Mouse (Mus musculus) hematopoietic stem cell, adult 5-6 weeks (primary cell): ENCODE results near the gene P3h4. TPM values are rescaled to one million over a fixed set of nuclear protein-coding genes. Genes with fewer than 3 reads are reported as not detected.

Experiments
- ATAC-seq, 2 experiments: fragments of 125-278 bp in 1 of 2; replicated peaks in 1 of 2; 2 replicates each; pipeline ENCODE4 v1.8.0; 2016 to 2017; ENCODE audit warnings: inconsistent platforms in 2 of 2, mild to moderate bottlenecking in 2 of 2, moderate number of reproducible peaks in 2 of 2, low read depth in 1 of 2, moderate TSS enrichment in 1 of 2; ENCODE audit not compliant: low FRiP score in 2 of 2, poor library complexity in 2 of 2, severe bottlenecking in 2 of 2, insufficient read depth in 1 of 2, low TSS enrichment in 1 of 2
- total RNA-seq: library from RNA; stranded (forward); fragments of 172-1452, 232-1000 nt; gene quantifications from 2 replicates; pipeline ENCODE4 v1.2.3, GENCODE M21; 2017

P3h4 gene
- total RNA-seq, 1 experiment from 2014 or later: 0.65 TPM

- no peak for ATAC-seq
These were observed 35.3 kb downstream of the P3h4 start for GRCm38 (mm10) chr11:100379311-100379710.

GRCm38 (mm10) chr11:100378446-100378845, 36.2 kb downstream of the P3h4 start:
- ATAC-seq: no peak

GRCm38 (mm10) chr11:100377989-100378388, 36.6 kb downstream of the P3h4 start:
- ATAC-seq: no peak

- no peak for ATAC-seq
These were observed 37.8 kb downstream of the P3h4 start for GRCm38 (mm10) chr11:100376746-100377389.

- no peak for ATAC-seq
These were observed 38.6 kb downstream of the P3h4 start for GRCm38 (mm10) chr11:100376005-100376404.

GRCm38 (mm10) chr11:100375127-100375526, 39.5 kb downstream of the P3h4 start:
- ATAC-seq: no peak

GRCm38 (mm10) chr11:100371981-100372558, 42.6 kb downstream of the P3h4 start:
- peak; percentile 27 to 55; a peak in 2 of 4 replicates for ATAC-seq

- no peak; a peak in 1 of 4 replicates for ATAC-seq
These were observed 44.8 kb downstream of the P3h4 start for GRCm38 (mm10) chr11:100369822-100370221.

- ATAC-seq: no peak
These were observed 45.5 kb downstream of the P3h4 start for GRCm38 (mm10) chr11:100369145-100369544.

- ATAC-seq: peak in 1 of 2 experiments; percentile 60; a peak in 2 of 4 replicates
These were observed 51.6 kb downstream of the P3h4 start for GRCm38 (mm10) chr11:100362979-100363562.

- peak; percentile 58 to 74; a peak in 3 of 4 replicates for ATAC-seq
These were observed 52.2 kb downstream of the P3h4 start for GRCm38 (mm10) chr11:100362209-100362978.

GRCm38 (mm10) chr11:100361059-100361458, 53.6 kb downstream of the P3h4 start:
- ATAC-seq: peak in 1 of 2 experiments; percentile 47; a peak in 1 of 4 replicates

- ATAC-seq: no peak
These were observed 54.5 kb downstream of the P3h4 start for GRCm38 (mm10) chr11:100360175-100360574.

Other genes starting within 250 kb of the P3h4 start
- gene Krt9, start 221.6 kb downstream of the P3h4 start, total RNA-seq: not detected in 2 replicates
- not detected in 2 replicates for gene Krt14, start 207.3 kb downstream of the P3h4 start, total RNA-seq
- gene Krt16, start 165.9 kb downstream of the P3h4 start, total RNA-seq: not detected in 2 replicates
- 0.44 TPM in 1 of 2 replicates, not detected in the other for gene Krt17, start 153.8 kb downstream of the P3h4 start, total RNA-seq
- gene Krt42, start 145.0 kb downstream of the P3h4 start, total RNA-seq: not detected in 2 replicates
- gene Eif1, start 95.0 kb downstream of the P3h4 start, total RNA-seq: 225 and 235 TPM in 2 replicates
- not detected in 2 replicates for gene Gast, start 80.4 kb downstream of the P3h4 start, total RNA-seq
- 0.88 TPM in 1 of 2 replicates, not detected in the other for gene Hap1, start 58.7 kb downstream of the P3h4 start, total RNA-seq
- 2.1 and 9.9 TPM in 2 replicates for gene Jup, start 17.1 kb downstream of the P3h4 start, total RNA-seq
- 0.38 and 0.74 TPM in 2 replicates for gene Fkbp10, start 861 bp upstream of the P3h4 start, total RNA-seq
- gene Nt5c3b, start 27.0 kb upstream of the P3h4 start, total RNA-seq: 50.2 and 73.2 TPM in 2 replicates
- 0.60 and 2.1 TPM in 2 replicates for gene Klhl10, start 27.1 kb upstream of the P3h4 start, total RNA-seq
- 27.6 and 34.2 TPM in 2 replicates for gene Klhl11, start 57.9 kb upstream of the P3h4 start, total RNA-seq
- 91.6 and 97.6 TPM in 2 replicates for gene Acly, start 113.2 kb upstream of the P3h4 start, total RNA-seq
- gene Ttc25, start 130.8 kb upstream of the P3h4 start, total RNA-seq: 0.31 TPM in 1 of 2 replicates, not detected in the other
- gene Cnp, start 160.1 kb upstream of the P3h4 start, total RNA-seq: 26.4 and 27.5 TPM in 2 replicates
- 6.9 and 10.7 TPM in 2 replicates for gene Nkiras2, start 204.4 kb upstream of the P3h4 start, total RNA-seq
- 129 and 135 TPM in 2 replicates for gene Dnajc7, start 205.3 kb upstream of the P3h4 start, total RNA-seq